Mouse (Mus musculus) CH12.LX (cell line): ENCODE data around the gene Spen.

ENCODE experiments used
- CHD1 ChIP-seq: IDR thresholded peaks from 2 replicates; pipeline ENCODE4 v1.6.1; 2012; ENCODE audit warnings: low read depth, low read length, improper control_type of control experiment, inconsistent platforms
- CTCF ChIP-seq, 2 experiments: IDR thresholded peaks in 1 of 2; conservative IDR thresholded peaks in 1 of 2; 2 replicates each; pipeline ENCODE4 v1.5.1; 2011 to 2012; ENCODE audit warnings: low read depth in 2 of 2, low read length in 2 of 2, improper control_type of control experiment in 1 of 2, inconsistent platforms in 1 of 2, mild to moderate bottlenecking in 1 of 2, moderate library complexity in 1 of 2
- EP300 ChIP-seq: IDR thresholded peaks from 2 replicates; pipeline ENCODE4 v1.6.1; 2011; ENCODE audit warnings: low read length, improper control_type of control experiment
- GABPA ChIP-seq: IDR thresholded peaks from 2 replicates; pipeline ENCODE4 v1.6.1; 2012; ENCODE audit warnings: low read depth, low read length, improper control_type of control experiment, inconsistent platforms; ENCODE audit not compliant: insufficient replicate concordance
- POLR2A ChIP-seq: IDR thresholded peaks from 2 replicates; pipeline ENCODE4 v1.6.1; 2011; ENCODE audit warnings: low read depth, mild to moderate bottlenecking, improper control_type of control experiment, low read length
- SIN3A ChIP-seq: IDR thresholded peaks from 2 replicates; pipeline ENCODE4 v1.6.1; 2012; ENCODE audit warnings: low read length, improper control_type of control experiment, inconsistent platforms

DNA sequence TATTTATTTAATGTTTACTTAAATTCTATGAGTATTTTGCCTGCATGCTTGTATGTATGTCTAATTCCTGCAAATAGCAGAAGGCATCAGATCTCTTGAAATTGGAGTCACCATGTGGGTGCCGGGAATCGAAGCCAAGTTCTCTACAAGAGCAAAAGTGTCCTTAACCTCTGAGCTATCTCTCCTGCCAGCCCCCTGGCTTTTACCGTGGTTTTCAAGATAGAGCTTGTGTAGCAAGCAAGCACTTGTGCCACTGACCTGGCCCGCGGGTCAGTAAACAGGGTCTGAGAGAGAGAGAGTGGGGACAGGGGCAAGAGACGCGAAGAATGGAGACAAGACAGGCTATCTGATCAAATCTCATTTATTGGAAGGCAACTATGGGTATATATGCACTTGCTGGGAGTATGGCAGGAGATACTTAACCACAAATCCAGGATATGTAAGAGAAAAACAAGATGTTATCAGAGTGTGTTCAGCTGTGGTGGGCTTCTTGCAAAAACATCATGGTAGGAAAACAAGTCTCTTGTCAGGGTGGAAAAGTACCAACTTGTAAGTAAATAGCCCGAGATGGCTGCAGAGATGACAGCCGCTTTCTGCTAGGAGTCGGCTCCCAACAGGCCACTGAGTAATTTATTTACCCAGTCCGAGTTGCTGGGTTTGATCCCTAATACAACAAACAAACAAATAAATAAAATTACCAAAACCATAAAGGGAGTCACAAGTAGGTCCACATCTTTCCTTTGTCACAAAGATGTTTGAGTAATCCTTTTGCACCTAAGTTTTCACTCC lies 94.6 kb downstream of the Spen start:
- TF ChIP-seq CTCF (conservative IDR thresholded peaks at IDR 0.05 in 1 of 2, IDR thresholded peaks at IDR 0.05 in 1 of 2; ENCODE audit: low read depth in 2 of 2, low read length in 2 of 2), result no peak
- TF ChIP-seq CHD1, result no peak
- TF ChIP-seq SIN3A, result no peak
- TF ChIP-seq POLR2A, result no peak
- no peak for TF ChIP-seq GABPA
- no peak for TF ChIP-seq EP300
